Mouse (Mus musculus): Measurements from ENCODE around the gene Arhgef25.

GRCm38 (mm10) chr10:127189651-127190381, at the start of gene Arhgef25:
- no peak for TF ChIP-seq MAX (IDR thresholded peaks at IDR 0.05)
- no peak for TF ChIP-seq CTCF (IDR thresholded peaks at IDR 0.05; ENCODE audit: control insufficient read depth, insufficient read depth, insufficient read length)
- TF ChIP-seq USF1 (IDR thresholded peaks at IDR 0.05; ENCODE audit: low read depth), result no peak
